Mouse (Mus musculus) CH12.LX (cell line): ENCODE results near the gene Rpl5. TPM values are rescaled to one million over a fixed set of nuclear protein-coding genes. Genes with fewer than 3 reads are reported as not detected.

Source experiments
- DNase-seq: peaks from one replicate; pipeline ENCODE4 v3.0.0-alpha.2; 2013; ENCODE audit errors: extremely low read depth
- H3K27ac ChIP-seq: 2 replicates; pipeline ENCODE4 v1.5.1; 2012; ENCODE audit warnings: low read depth, mild to moderate bottlenecking, control low read depth, moderate library complexity; ENCODE audit not compliant: insufficient read depth
- H3K27me3 ChIP-seq: replicated peaks from 2 replicates; pipeline ENCODE3; 2012; ENCODE audit warnings: inconsistent platforms
- H3K36me3 ChIP-seq, 2 experiments: replicated peaks in 1 of 2; 2 replicates each; pipeline versions ENCODE3 to v1.6.1; 2012; ENCODE audit warnings: inconsistent platforms in 1 of 2, low read length in 1 of 2, mild to moderate bottlenecking in 1 of 2, mixed read lengths in 1 of 2, moderate library complexity in 1 of 2; ENCODE audit not compliant: control insufficient read depth in 1 of 2, insufficient read depth in 1 of 2
- H3K4me1 ChIP-seq, 2 experiments: 2 replicates each; pipeline ENCODE4 v1.6.1; 2012; ENCODE audit warnings: inconsistent platforms in 1 of 2, moderate library complexity in 1 of 2; ENCODE audit not compliant: insufficient read depth in 2 of 2, control insufficient read depth in 1 of 2
- H3K4me2 ChIP-seq: 2 replicates; pipeline ENCODE4 v1.6.1; 2012; ENCODE audit warnings: low read depth, mild to moderate bottlenecking, control low read depth; ENCODE audit not compliant: poor library complexity, insufficient read depth, severe bottlenecking
- H3K4me3 ChIP-seq, 3 experiments: fragments of 150-350 bp in 1 of 3; sonication (generic) in 1 of 3; replicated peaks in 1 of 3; 2 replicates each; pipeline versions ENCODE3 to v1.5.1; 2011 to 2012; ENCODE audit warnings: low read depth in 2 of 3, low read length in 2 of 3, mild to moderate bottlenecking in 2 of 3, moderate library complexity in 2 of 3, control low read depth in 1 of 3, improper control_type of control experiment in 1 of 3, inconsistent platforms in 1 of 3, mixed read lengths in 1 of 3; ENCODE audit not compliant: poor library complexity in 1 of 3
- H3K79me2 ChIP-seq: replicated peaks from 2 replicates; pipeline ENCODE4 v1.6.1; 2012; ENCODE audit warnings: mild to moderate bottlenecking, moderate library complexity; ENCODE audit not compliant: control insufficient read depth, poor library complexity, insufficient read depth, severe bottlenecking; ENCODE audit errors: extremely low read depth
- H3K9ac ChIP-seq: 2 replicates; pipeline ENCODE4 v1.6.1; 2012; ENCODE audit warnings: low read depth, mild to moderate bottlenecking, control low read depth, moderate library complexity; ENCODE audit not compliant: insufficient read depth
- H3K9me3 ChIP-seq: replicated peaks from 2 replicates; pipeline ENCODE3; 2012; ENCODE audit warnings: low read length, inconsistent platforms, mixed read lengths
- CHD1 ChIP-seq: IDR thresholded peaks from 2 replicates; pipeline ENCODE4 v1.6.1; 2012; ENCODE audit warnings: low read depth, low read length, improper control_type of control experiment, inconsistent platforms
- CHD2 ChIP-seq: IDR thresholded peaks from 2 replicates; pipeline ENCODE4 v1.6.1; 2011; ENCODE audit warnings: low read length, improper control_type of control experiment
- CTCF ChIP-seq, 2 experiments: IDR thresholded peaks in 1 of 2; conservative IDR thresholded peaks in 1 of 2; 2 replicates each; pipeline ENCODE4 v1.5.1; 2011 to 2012; ENCODE audit warnings: low read depth in 2 of 2, low read length in 2 of 2, improper control_type of control experiment in 1 of 2, inconsistent platforms in 1 of 2, mild to moderate bottlenecking in 1 of 2, moderate library complexity in 1 of 2
- MAFK ChIP-seq: IDR thresholded peaks from 2 replicates; pipeline ENCODE4 v1.6.1; 2011; ENCODE audit warnings: low read length, improper control_type of control experiment; ENCODE audit not compliant: insufficient replicate concordance
- MEF2A ChIP-seq: IDR thresholded peaks from 2 replicates; pipeline ENCODE4 v1.6.1; 2014; ENCODE audit warnings: low read depth, mild to moderate bottlenecking, inconsistent platforms, low read length, improper control_type of control experiment, borderline replicate concordance
- NELFE ChIP-seq: IDR thresholded peaks from 2 replicates; pipeline ENCODE4 v1.6.1; 2011; ENCODE audit warnings: low read depth, low read length, improper control_type of control experiment
- NRF1 ChIP-seq: IDR thresholded peaks from 2 replicates; pipeline ENCODE4 v1.6.1; 2014; ENCODE audit warnings: low read depth, mild to moderate bottlenecking, inconsistent platforms, low read length, improper control_type of control experiment, moderate library complexity
- RAD21 ChIP-seq: IDR thresholded peaks from 2 replicates; pipeline ENCODE4 v1.6.1; 2011; ENCODE audit warnings: low read depth, mild to moderate bottlenecking, low read length, improper control_type of control experiment, moderate library complexity
- RCOR1 ChIP-seq: conservative IDR thresholded peaks from 2 replicates; pipeline ENCODE4 v1.6.1; 2012; ENCODE audit warnings: low read depth, mild to moderate bottlenecking, inconsistent platforms, low read length, improper control_type of control experiment
- SIN3A ChIP-seq: IDR thresholded peaks from 2 replicates; pipeline ENCODE4 v1.6.1; 2012; ENCODE audit warnings: low read length, improper control_type of control experiment, inconsistent platforms
- SMC3 ChIP-seq: IDR thresholded peaks from 2 replicates; pipeline ENCODE4 v1.6.1; 2011; ENCODE audit warnings: low read depth, low read length, improper control_type of control experiment
- USF1 ChIP-seq: IDR thresholded peaks from 2 replicates; pipeline ENCODE4 v1.6.1; 2014; ENCODE audit warnings: low read depth, mild to moderate bottlenecking, inconsistent platforms, low read length, improper control_type of control experiment
- ZMIZ1 ChIP-seq: IDR thresholded peaks from 2 replicates; pipeline ENCODE4 v1.6.1; 2012; ENCODE audit warnings: low read depth, mild to moderate bottlenecking, inconsistent platforms, low read length, improper control_type of control experiment
- dilution Hi-C: fragments of 300-500 bp; cut with MboI; formaldehyde crosslinking; loops from 2 replicates; pipeline ENCODE4 v1.14.3; 2020; ENCODE audit warnings: low sequenced_read_pairs; ENCODE audit not compliant: extremely low pct_unique_long_range_greater_than_20kb, extremely low pct_ligation_motif_present
- in situ Hi-C: fragments of 300-500 bp; cut with MboI; formaldehyde crosslinking; loops from 3 replicates; pipeline ENCODE4 v1.14.3; 2019; ENCODE audit warnings: low sequenced_read_pairs, low pct_ligation_motif_present, low pct_unique_long_range_greater_than_20kb, mixed read lengths
- polyA plus RNA-seq: library from polyadenylated mRNA; unstranded; fragments of >175 nt; gene quantifications from 2 replicates; pipeline ENCODE4 v1.2.1, GENCODE M21; 2012; ENCODE audit warnings: low read depth; ENCODE audit not compliant: insufficient read length
- total RNA-seq, 2 experiments: library from RNA; depleted of rRNA; stranded (reverse); fragments of 300-350 nt in 1 of 2; fragments of >200 nt in 1 of 2; gene quantifications; 2 replicates each; pipeline ENCODE4 v1.2.3; 2012 to 2014

Gene Rpl5
- total and polyA plus RNA-seq, 3 experiments, result 116 to 728 (median 368) TPM

GRCm38 (mm10) chr5:107877053-107877452, 23.2 kb upstream of the Rpl5 start:
- in situ Hi-C loops, result loop anchor here (25.0 kb wide), 1 partner anchor 265 kb away; no protein-coding TSS in a partner anchor
- H3K27ac ChIP-seq, result no peak overlapping the region
- no peaks in the 10 kb centered on the region for H3K36me3 ChIP-seq
- DNase-seq, result no peak
- no peaks in the 10 kb centered on the region for H3K79me2 ChIP-seq
- no peaks in the 10 kb centered on the region for H3K9me3 ChIP-seq
- no peak overlapping the region for H3K4me3 ChIP-seq
- no peaks in the 10 kb centered on the region for H3K27me3 ChIP-seq
- TF ChIP-seq CTCF (conservative IDR thresholded peaks at IDR 0.05 in 1 of 2, IDR thresholded peaks at IDR 0.05 in 1 of 2; ENCODE audit: low read depth in 2 of 2, low read length in 2 of 2) (peak in 1 of 2 experiments; percentile 35; a peak in 2 of 4 replicates), SIN3A (no peak), RAD21 (peak; percentile 23), RCOR1 (no peak), NRF1 (no peak), ZMIZ1 (no peak)
- TF ChIP-seq, all 38 proteins: peak for 2
- no peak overlapping the region for H3K9ac ChIP-seq
- dilution Hi-C loops, result no loop called here
- peaks cover 0 to 6% of the 10 kb centered on the region in 2 experiments; a peak in 2 of 4 replicates for H3K4me1 ChIP-seq
- H3K4me2 ChIP-seq, result no peak overlapping the region

- H3K79me2 ChIP-seq, result no peaks in the 10 kb centered on the region
- H3K4me2 ChIP-seq, result no peak overlapping the region
- dilution Hi-C loops (no loop called here), in situ Hi-C loops (loop anchor here (10.0 to 25.0 kb wide), 2 partner anchors 86 to 268 kb away; no protein-coding TSS in a partner anchor)
- H3K4me1 ChIP-seq, result no peaks in the 10 kb centered on the region
- no peak overlapping the region for H3K9ac ChIP-seq
- H3K9me3 ChIP-seq, result no peaks in the 10 kb centered on the region
- H3K36me3 ChIP-seq, result no peaks in the 10 kb centered on the region
- DNase-seq, result no peak
- H3K4me3 ChIP-seq, result no peak overlapping the region
- no peak for TF ChIP-seq MEF2A
- no peak for TF ChIP-seq SMC3
- no peak for TF ChIP-seq CHD1
- no peak for TF ChIP-seq NELFE
- TF ChIP-seq CTCF (conservative IDR thresholded peaks at IDR 0.05 in 1 of 2, IDR thresholded peaks at IDR 0.05 in 1 of 2; ENCODE audit: low read depth in 2 of 2, low read length in 2 of 2), result no peak
- TF ChIP-seq SIN3A, result no peak
- no peak for TF ChIP-seq USF1
- no peak for TF ChIP-seq CHD2
- no peak for TF ChIP-seq MAFK
- H3K27me3 ChIP-seq, result no peaks in the 10 kb centered on the region
- H3K27ac ChIP-seq, result no peak overlapping the region
Observed at GRCm38 (mm10) chr5:107880710-107881109, 19.6 kb upstream of the Rpl5 start.
